Mouse (Mus musculus) brain, embryonic 14.5 days (tissue): Measurements from ENCODE around the gene Pik3r5.

ENCODE experiments used
- CTCF ChIP-seq: fragments of 200-500 bp; IDR thresholded peaks from 2 replicates; pipeline ENCODE4 v1.5.1; 2012; ENCODE audit warnings: inconsistent platforms, mild to moderate bottlenecking, moderate library complexity, borderline replicate concordance; ENCODE audit not compliant: insufficient read depth, insufficient read length; ENCODE audit errors: extremely low read depth
- POLR2A ChIP-seq: fragments of 200-500 bp; IDR thresholded peaks from 2 replicates; pipeline ENCODE4 v1.6.1; 2012; ENCODE audit warnings: mild to moderate bottlenecking, inconsistent platforms, borderline replicate concordance; ENCODE audit not compliant: poor library complexity, insufficient read depth, insufficient read length, severe bottlenecking; ENCODE audit errors: extremely low read depth

DNA sequence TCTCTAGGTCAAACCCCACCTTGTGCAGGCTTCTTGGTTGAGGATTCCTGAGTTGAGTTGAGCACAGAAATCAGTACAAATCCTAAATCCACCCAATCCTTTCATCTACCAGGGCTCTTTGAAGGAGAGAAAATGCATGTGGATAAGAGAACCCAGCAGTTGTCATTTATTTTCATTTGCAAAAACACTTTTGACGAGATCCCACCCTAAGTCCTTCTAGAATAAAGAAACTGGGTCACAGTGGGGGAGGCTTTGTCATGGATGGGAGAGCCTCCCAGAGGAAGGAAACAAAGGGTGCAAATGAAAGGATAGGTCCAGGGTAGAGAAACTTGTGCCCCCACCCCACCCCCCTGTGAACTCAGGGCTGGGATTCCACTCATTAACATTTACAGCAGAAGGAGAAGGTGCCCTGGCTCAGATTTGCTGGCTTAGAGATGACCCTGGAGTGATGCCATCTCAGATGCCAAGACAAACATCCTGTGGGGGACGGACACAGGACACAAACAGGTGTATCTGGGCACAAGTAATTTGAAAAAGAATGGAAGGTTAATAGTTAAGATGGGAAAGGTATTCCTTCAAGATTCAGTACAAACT, 37.9 kb upstream of the Pik3r5 start:
- TF ChIP-seq POLR2A, result no peak
- no peak for TF ChIP-seq CTCF
